In genomic region chr2:120403986-120404822, GRCm38 (mm10) we compare ENCODE assay signal across 8 mouse cellular contexts. TPM values are rescaled to one million over a fixed set of nuclear protein-coding genes. Genes with fewer than 3 reads are reported as not detected.
A peak's percentile ranks its signal among the peaks of the same experiment; 100 is the strongest.
DNase-seq lines count a peak whose midpoint lies in the region; ATAC-seq lines count a peak whose summit lies in the region.

Gene Tmem87a (minus strand): TSS chr2:120404113.

- peak within 1 kb of the TSS; percentile 79 for H3K4me3 ChIP-seq in forebrain, embryonic 14.5 days (ENCODE audit: low read depth, low read length)
- H3K4me3 ChIP-seq in neural tube, embryonic 15.5 days (replicated peaks) = peak within 1 kb of the TSS; percentile 87

- H3K36me3 ChIP-seq in forebrain, embryonic 14.5 days (ENCODE audit: control insufficient read depth, insufficient read depth, low read length) = 0 out of 2 replicates have a peak, but pooled peaks cover 4% of the 10 kb centered on the region
- no peaks in the 10 kb centered on the region; the same call in 1 of the 2 replicates for H3K36me3 ChIP-seq in neural tube, embryonic 15.5 days

- H3K9ac ChIP-seq in forebrain, embryonic 14.5 days (ENCODE audit: low read length) = peak within 1 kb of the TSS; percentile 80
- peak within 1 kb of the TSS; percentile 79 for H3K9ac ChIP-seq in neural tube, embryonic 15.5 days (replicated peaks)

- H3K27ac ChIP-seq in forebrain, embryonic 14.5 days (ENCODE audit: low read depth, low read length) = peak within 1 kb of the TSS; percentile 81
- H3K27ac ChIP-seq in neural tube, embryonic 15.5 days (replicated peaks) = peak within 1 kb of the TSS; percentile 92

- H3K4me2 ChIP-seq in forebrain, embryonic 14.5 days (ENCODE audit: low read length) = peak within 1 kb of the TSS; percentile 88
- peak within 1 kb of the TSS; percentile 87 for H3K4me2 ChIP-seq in neural tube, embryonic 15.5 days

- DNase-seq in ES-CJ7 (ENCODE audit: low read depth, low spot score) = peak; percentile 96
- DNase-seq in cerebellum, adult 11 months = peak; percentile 93
- peak; percentile 99 for DNase-seq in forebrain, embryonic 14.5 days (ENCODE audit: low spot score)
- peak; percentile 90 to 96 for DNase-seq in heart, postnatal 14 days
- DNase-seq in layer of hippocampus, adult 11-12 months (ENCODE audit: low spot score) = peak; percentile 96
- DNase-seq in lung, adult 18-20 months = peak; percentile 97 to 98
- DNase-seq in testis, postnatal 14 days (ENCODE audit: low spot score) = peak; percentile 95

- H3K4me1 ChIP-seq in forebrain, embryonic 14.5 days (ENCODE audit: control insufficient read depth, insufficient read depth, low read length) = peaks cover 13% of the 10 kb centered on the region
- H3K4me1 ChIP-seq in neural tube, embryonic 15.5 days = peaks cover 27% of the 10 kb centered on the region

- WGBS in forebrain, embryonic 14.5 days = 1% methylated on average over 34 of the region's 34 CpGs
- under 1% methylated on average over 34 of the region's 34 CpGs for WGBS in neural tube, embryonic 15.5 days

- peak; percentile 100 for ATAC-seq in forebrain, embryonic 14.5 days
- ATAC-seq in neural tube, embryonic 15.5 days (ENCODE audit: low FRiP score) = peak; percentile 100

- H3K27me3 ChIP-seq in forebrain, embryonic 14.5 days (replicated peaks; ENCODE audit: control insufficient read depth, insufficient read depth, low read length) = no peaks in the 10 kb centered on the region
- no peaks in the 10 kb centered on the region for H3K27me3 ChIP-seq in neural tube, embryonic 15.5 days (replicated peaks)

- no peaks in the 10 kb centered on the region for H3K9me3 ChIP-seq in forebrain, embryonic 14.5 days (replicated peaks; ENCODE audit: control insufficient read depth, low read length)
- H3K9me3 ChIP-seq in neural tube, embryonic 15.5 days (replicated peaks) = 0 out of 2 replicates have a peak, but pooled peaks cover 4% of the 10 kb centered on the region

- intact Hi-C loops in heart, postnatal 14 days (cut with DNase I) = no loop called here

RNA-seq across cellular contexts. Expression of gene Tmem87a, which starts in this region (rescaled TPM):
- 7.9 and 11.8 TPM in 2 replicates for polyA plus RNA-seq in forebrain, embryonic 14.5 days (2014; fragmentation: Nextera tagmentation; extraction: Ambion mirVana)
- total RNA-seq in heart, postnatal 14 days (2021) = 10 to 100 TPM; 19.1 to 19.7 TPM
- 7.3 and 9.4 TPM in 2 replicates for polyA plus RNA-seq in neural tube, embryonic 15.5 days (2015; fragmentation: Nextera tagmentation; extraction: Ambion mirVana)

Comparison
In these comparisons a context has a peak if more than half of its experiments do, and no peak if none do; other contexts are left out.
1. Peak in every context shown above with its lines: DNase-seq, ATAC-seq, H3K4me3 ChIP-seq and H3K27ac ChIP-seq.